Mouse (Mus musculus): ENCODE results near the gene Tmem189.

GRCm38 (mm10) chr2:167710574-167710973 lies 21.0 kb upstream of the Tmem189 start:
- TF ChIP-seq CTCF (IDR thresholded peaks at IDR 0.05; ENCODE audit: extremely low read depth, insufficient read depth, low read length) (no peak), POLR2A (IDR thresholded peaks at IDR 0.05; ENCODE audit: extremely low read depth, insufficient read depth, low read length) (no peak)
